Mouse (Mus musculus) testis, adult 2 months (tissue): ENCODE results near the gene Muc4.

Experiments
- CTCF ChIP-seq: fragments of 200-500 bp; IDR thresholded peaks from 2 replicates; pipeline ENCODE4 v1.5.1; 2012; ENCODE audit warnings: low read depth, mild to moderate bottlenecking, inconsistent platforms, low read length, moderate library complexity; ENCODE audit not compliant: control insufficient read depth, insufficient read depth, insufficient replicate concordance
- POLR2A ChIP-seq: fragments of 200-500 bp; IDR thresholded peaks from 2 replicates; pipeline ENCODE4 v1.6.1; 2012; ENCODE audit warnings: low read depth, mild to moderate bottlenecking, inconsistent platforms, low read length, moderate library complexity; ENCODE audit not compliant: control insufficient read depth

DNA sequence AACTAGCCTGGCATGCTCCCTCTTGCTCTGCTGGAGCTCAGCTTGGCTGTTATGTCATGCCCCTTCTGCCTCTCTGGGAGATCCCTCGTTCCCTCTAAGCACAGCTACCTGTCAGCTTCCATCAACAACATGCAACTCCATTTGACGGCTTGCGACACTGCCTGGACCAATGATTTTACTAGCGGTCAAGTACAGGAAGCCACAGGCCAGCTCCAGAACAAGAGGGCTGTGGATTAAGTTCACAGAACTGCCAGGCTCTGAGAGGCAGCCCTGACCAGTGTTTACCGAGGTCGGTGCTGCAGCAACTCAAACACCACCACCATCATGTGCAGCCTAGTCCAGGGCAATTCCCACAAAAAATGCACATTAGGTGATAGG lies 86.8 kb downstream of the Muc4 start:
- TF ChIP-seq CTCF, result no peak
- TF ChIP-seq POLR2A, result no peak
